Mouse (Mus musculus): Measurements from ENCODE around the gene Tmem170. TPM values are rescaled to one million over a fixed set of nuclear protein-coding genes. Genes with fewer than 3 reads are reported as not detected.

Gene Tmem170
- polyA plus RNA-seq, 1 experiment from 2014 or later = 24.1 TPM

DNA sequence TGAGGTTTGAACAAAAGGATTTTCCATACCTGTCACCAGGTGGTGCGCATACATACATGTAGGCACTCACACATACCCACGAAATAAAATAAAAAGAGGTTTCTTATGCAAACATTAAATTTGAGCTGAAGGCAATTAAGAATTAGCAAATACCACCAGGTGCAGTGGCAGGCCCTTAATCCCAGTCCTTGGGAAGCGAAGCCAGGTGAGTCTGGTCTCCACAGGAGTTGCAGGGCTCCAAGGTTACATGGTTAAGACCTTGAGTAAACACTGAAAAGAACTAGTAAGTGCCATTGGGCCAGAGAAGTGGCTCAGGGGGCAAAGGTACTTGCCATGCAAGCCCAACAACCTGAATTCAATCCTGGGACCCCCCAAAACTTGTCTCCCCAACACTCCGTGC lies 7.1 kb upstream of the Tmem170 start:
- no peak overlapping the region for H3K27ac ChIP-seq (ENCODE audit: low read depth, low read length)
- no peak overlapping the region for H3K9ac ChIP-seq (ENCODE audit: low read depth, low read length)
- no peaks in the 10 kb centered on the region for H3K27me3 ChIP-seq (replicated peaks; ENCODE audit: control insufficient read depth, insufficient read depth, low read length)
- H3K4me3 ChIP-seq (ENCODE audit: low read depth, low read length) = no peak overlapping the region
- H3K9me3 ChIP-seq (ENCODE audit: control insufficient read depth) = no peaks in the 10 kb centered on the region
- TF ChIP-seq CTCF (IDR thresholded peaks at IDR 0.05; ENCODE audit: low read depth) = no peak
- no peaks in the 10 kb centered on the region for H3K4me1 ChIP-seq (replicated peaks; ENCODE audit: control insufficient read depth, insufficient read depth, low read length)
- WGBS = 73% methylated on average over 4 of the region's 4 CpGs
- ATAC-seq = no peak
- H3K36me3 ChIP-seq (ENCODE audit: control insufficient read depth, insufficient read depth) = no peaks in the 10 kb centered on the region
- H3K4me2 ChIP-seq (replicated peaks; ENCODE audit: low read depth) = no peak overlapping the region

DNA sequence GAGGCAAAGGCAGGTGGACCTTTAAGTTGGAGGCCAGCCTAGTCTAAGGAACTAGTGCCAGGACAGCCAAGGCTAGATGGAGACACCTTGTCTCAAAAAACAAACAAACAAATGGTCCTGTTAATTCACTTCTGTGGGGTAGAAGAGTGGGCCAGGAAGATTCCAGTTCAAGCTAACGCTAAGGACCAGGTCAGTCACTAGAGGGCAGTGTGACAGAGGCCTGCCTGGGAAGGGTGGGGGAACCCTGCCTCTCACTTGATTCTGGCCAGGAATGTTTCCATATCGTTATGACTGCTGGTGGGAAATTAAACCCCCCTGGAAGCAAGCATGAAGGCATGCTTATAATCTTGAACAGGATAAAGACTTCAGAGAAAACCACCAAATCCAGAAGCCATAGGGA lies 5.0 kb upstream of the Tmem170 start:
- peak; percentile 92 for TF ChIP-seq CTCF (IDR thresholded peaks at IDR 0.05; ENCODE audit: low read depth)
- H3K9me3 ChIP-seq (ENCODE audit: control insufficient read depth) = no peaks in the 10 kb centered on the region

GRCm38 (mm10) chr8:111877711-111878110 lies 1.2 kb upstream of the Tmem170 start:
- peak; percentile 45 for TF ChIP-seq CTCF (IDR thresholded peaks at IDR 0.05; ENCODE audit: low read depth)
- Histone ChIP-seq H3K4me3 (ENCODE audit: low read depth, low read length) (no peak overlapping the region), H3K27me3 (replicated peaks; ENCODE audit: control insufficient read depth, insufficient read depth, low read length) (no peaks in the 10 kb centered on the region), H3K4me2 (replicated peaks; ENCODE audit: low read depth) (no peak overlapping the region), H3K9me3 (ENCODE audit: control insufficient read depth) (no peaks in the 10 kb centered on the region), H3K4me1 (replicated peaks; ENCODE audit: control insufficient read depth, insufficient read depth, low read length) (peaks cover 5% of the 10 kb centered on the region; the same call in 1 of the 2 replicates), H3K27ac (ENCODE audit: low read depth, low read length) (no peak overlapping the region), H3K9ac (ENCODE audit: low read depth, low read length) (no peak overlapping the region), H3K36me3 (ENCODE audit: control insufficient read depth, insufficient read depth) (0 out of 2 replicates have a peak, but pooled peaks cover 3% of the 10 kb centered on the region)
- ATAC-seq = no peak
- 65% methylated on average over 9 of the region's 9 CpGs for WGBS

More for the DNA sequence above, 5.0 kb upstream of the Tmem170 start:
- no peaks in the 10 kb centered on the region for H3K27me3 ChIP-seq (replicated peaks; ENCODE audit: control insufficient read depth, insufficient read depth, low read length)
- ATAC-seq = no peak
- no peak overlapping the region for H3K27ac ChIP-seq (ENCODE audit: low read depth, low read length)
- H3K4me3 ChIP-seq (ENCODE audit: low read depth, low read length) = no peak overlapping the region
- no peak overlapping the region for H3K4me2 ChIP-seq (replicated peaks; ENCODE audit: low read depth)
- 4% methylated on average over 2 of the region's 2 CpGs for WGBS
- H3K36me3 ChIP-seq (ENCODE audit: control insufficient read depth, insufficient read depth) = no peaks in the 10 kb centered on the region
- H3K9ac ChIP-seq (ENCODE audit: low read depth, low read length) = no peak overlapping the region
- no peaks in the 10 kb centered on the region for H3K4me1 ChIP-seq (replicated peaks; ENCODE audit: control insufficient read depth, insufficient read depth, low read length)

DNA sequence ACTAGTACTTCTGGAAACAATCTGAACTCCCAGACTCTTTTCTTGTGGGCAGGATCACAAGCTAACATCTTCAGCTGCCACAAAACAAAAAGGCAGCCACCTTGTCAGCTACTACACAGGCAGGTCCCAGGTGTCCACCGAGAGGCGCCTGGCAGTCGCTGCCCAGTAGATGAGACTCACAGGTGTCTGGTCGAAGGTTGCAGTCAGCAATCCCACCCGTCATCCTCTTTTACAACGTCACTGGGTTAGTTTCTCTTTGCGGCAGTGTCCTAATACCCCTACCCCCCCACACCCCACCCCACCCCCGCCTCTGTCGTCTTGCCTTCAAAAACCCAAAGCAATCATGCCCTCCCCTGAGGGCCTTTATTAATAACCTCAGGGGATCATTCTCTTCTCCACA lies 792 bp downstream of the Tmem170 start:
- H3K27me3 ChIP-seq (replicated peaks; ENCODE audit: control insufficient read depth, insufficient read depth, low read length) = no peaks in the 10 kb centered on the region
- peak overlapping the region; percentile 93 for H3K27ac ChIP-seq (ENCODE audit: low read depth, low read length)
- H3K4me3 ChIP-seq (ENCODE audit: low read depth, low read length) = peak overlapping the region; percentile 59
- 8% methylated on average over 9 of the region's 9 CpGs for WGBS
- peak; percentile 55 for ATAC-seq
- no peaks in the 10 kb centered on the region for H3K9me3 ChIP-seq (ENCODE audit: control insufficient read depth)
- H3K36me3 ChIP-seq (ENCODE audit: control insufficient read depth, insufficient read depth) = peaks cover 3% of the 10 kb centered on the region; the same call in 1 of the 2 replicates
- peaks cover 5% of the 10 kb centered on the region; the same call in 1 of the 2 replicates for H3K4me1 ChIP-seq (replicated peaks; ENCODE audit: control insufficient read depth, insufficient read depth, low read length)
- H3K9ac ChIP-seq (ENCODE audit: low read depth, low read length) = peak overlapping the region; percentile 77
- peak overlapping the region; percentile 79 for H3K4me2 ChIP-seq (replicated peaks; ENCODE audit: low read depth)
- TF ChIP-seq CTCF (IDR thresholded peaks at IDR 0.05; ENCODE audit: low read depth) = 0 out of 2 replicates have a peak, but pooled peaks have one; percentile 18

DNA sequence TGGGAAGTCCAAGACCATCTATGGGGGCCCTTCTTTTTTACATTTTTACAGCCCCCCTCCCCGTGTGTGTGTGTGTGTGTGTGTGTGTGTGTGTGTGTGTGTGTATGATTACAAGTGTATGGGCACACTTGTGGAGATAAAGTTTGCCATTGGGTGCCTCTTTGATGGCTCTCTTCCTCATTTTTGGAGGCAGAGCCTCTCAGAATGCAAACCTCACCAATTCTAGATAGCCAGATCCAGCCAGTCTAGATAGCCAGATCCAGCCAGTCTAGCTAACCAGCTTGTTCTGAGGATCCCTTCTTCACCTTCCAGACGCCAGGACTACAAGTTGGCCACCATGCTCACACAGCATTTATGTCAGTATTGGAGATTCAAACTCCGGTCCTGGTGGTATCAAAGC lies 5.3 kb downstream of the Tmem170 start:
- no peak for TF ChIP-seq CTCF (IDR thresholded peaks at IDR 0.05; ENCODE audit: low read depth)
- no peak overlapping the region for H3K4me3 ChIP-seq (ENCODE audit: low read depth, low read length)
- H3K9ac ChIP-seq (ENCODE audit: low read depth, low read length) = no peak overlapping the region
- peaks cover 5% of the 10 kb centered on the region; the same call in 1 of the 2 replicates for H3K4me1 ChIP-seq (replicated peaks; ENCODE audit: control insufficient read depth, insufficient read depth, low read length)
- no peak overlapping the region for H3K27ac ChIP-seq (ENCODE audit: low read depth, low read length)
- no peaks in the 10 kb centered on the region for H3K27me3 ChIP-seq (replicated peaks; ENCODE audit: control insufficient read depth, insufficient read depth, low read length)
- H3K4me2 ChIP-seq (replicated peaks; ENCODE audit: low read depth) = no peak overlapping the region
- H3K9me3 ChIP-seq (ENCODE audit: control insufficient read depth) = no peaks in the 10 kb centered on the region
- no peak for ATAC-seq
- H3K36me3 ChIP-seq (ENCODE audit: control insufficient read depth, insufficient read depth) = peaks cover 3% of the 10 kb centered on the region; the same call in 1 of the 2 replicates
- 77% methylated on average over 3 of the region's 3 CpGs for WGBS

DNA sequence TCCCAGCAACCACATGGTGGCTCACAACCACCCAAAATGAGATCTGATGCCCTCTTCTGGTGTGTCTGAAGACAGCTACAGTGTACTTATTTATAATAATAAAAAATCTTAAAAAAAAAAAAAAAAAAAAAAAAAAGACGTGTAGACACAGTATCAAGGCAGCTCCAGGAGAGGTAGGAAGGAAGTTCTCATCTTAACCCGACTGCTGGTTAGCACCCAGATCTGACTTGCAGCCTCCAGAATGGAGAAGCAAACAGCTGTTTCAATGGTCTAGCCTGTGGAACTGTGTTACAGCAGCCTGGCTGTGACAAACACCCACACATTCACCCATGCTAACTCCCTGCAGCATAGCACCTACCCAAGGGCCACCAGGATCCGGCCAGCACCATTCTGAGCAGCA lies 6.2 kb downstream of the Tmem170 start:
- no peaks in the 10 kb centered on the region for H3K27me3 ChIP-seq (replicated peaks; ENCODE audit: control insufficient read depth, insufficient read depth, low read length)
- no peak for ATAC-seq
- H3K9me3 ChIP-seq (ENCODE audit: control insufficient read depth) = no peaks in the 10 kb centered on the region
- TF ChIP-seq CTCF (IDR thresholded peaks at IDR 0.05; ENCODE audit: low read depth) = no peak
- no peak overlapping the region for H3K4me3 ChIP-seq (ENCODE audit: low read depth, low read length)
- no peak overlapping the region for H3K4me2 ChIP-seq (replicated peaks; ENCODE audit: low read depth)
- no peak overlapping the region for H3K9ac ChIP-seq (ENCODE audit: low read depth, low read length)
- H3K36me3 ChIP-seq (ENCODE audit: control insufficient read depth, insufficient read depth) = peaks cover 5% of the 10 kb centered on the region; the same call in 1 of the 2 replicates
- no peak overlapping the region for H3K27ac ChIP-seq (ENCODE audit: low read depth, low read length)
- H3K4me1 ChIP-seq (replicated peaks; ENCODE audit: control insufficient read depth, insufficient read depth, low read length) = peaks cover 5% of the 10 kb centered on the region; the same call in 1 of the 2 replicates
- 92% methylated on average over 3 of the region's 3 CpGs for WGBS
